Comparison of ENCODE assay signal across 9 mouse cellular contexts in the genomic region with DNA sequence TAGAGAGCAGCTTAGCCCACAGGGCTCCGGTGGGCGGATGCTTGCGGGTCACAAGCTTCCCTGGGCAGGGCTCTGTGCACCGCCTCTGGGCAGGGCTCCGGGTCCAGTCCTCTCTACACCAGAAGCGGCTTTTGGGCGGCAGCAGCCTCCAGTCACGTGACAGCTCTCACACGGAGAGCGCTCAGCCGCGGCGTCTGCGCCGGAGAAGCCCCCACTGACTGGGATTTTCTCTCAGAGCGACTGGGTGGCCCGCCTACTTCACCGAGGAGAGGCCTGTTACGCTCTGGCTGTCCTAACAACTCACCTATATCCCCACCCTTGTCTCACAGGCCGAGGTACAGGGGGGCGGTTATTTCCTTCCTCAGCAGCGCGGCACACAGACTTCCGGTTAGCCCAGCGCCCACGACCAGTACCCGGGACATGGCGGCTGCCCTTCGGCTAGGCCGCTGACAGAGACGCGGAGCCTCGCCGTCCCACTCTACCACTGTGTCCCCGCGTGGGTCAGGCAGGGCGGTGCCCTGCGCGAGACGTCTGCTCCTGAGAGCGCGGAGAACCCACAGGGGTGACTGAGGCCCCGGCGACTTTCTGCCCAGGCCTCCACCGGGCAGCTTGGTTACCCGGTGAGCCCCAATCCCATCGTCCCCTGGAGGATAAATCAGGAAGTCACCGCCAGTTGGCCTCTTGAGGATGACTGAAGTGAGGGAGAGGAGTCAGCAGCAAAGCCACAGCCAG. TPM values are rescaled to one million over a fixed set of nuclear protein-coding genes. Genes with fewer than 3 reads are reported as not detected.
DNase-seq lines count a peak whose midpoint lies in the region; ATAC-seq and TF ChIP-seq lines count a peak whose summit lies in the region.
"Had no signal": no experiment of that assay in that cellular context is flagged by ENCODE, and none has a peak within 500 bp of the region (broad histone marks: within the 10 kb centered on the region; RNA-seq: fewer than 3 reads in every experiment).

A gene (minus strand): TSS at position 645 of the 732 bp plus-strand sequence.

- peak; percentile 100 for ATAC-seq in kidney, embryonic 14.5 days (ENCODE audit: low FRiP score, low TSS enrichment)
- ATAC-seq in limb, embryonic 14.5 days (ENCODE audit: low FRiP score, low read depth), result peak; percentile 98
- ATAC-seq in midbrain, embryonic 16.5 days, result peak; percentile 99

- WGBS in heart, embryonic 10.5 days, result 2% methylated on average over 48 of the region's 48 CpGs
- under 1% methylated on average over 48 of the region's 48 CpGs for WGBS in kidney, embryonic 14.5 days
- 2% methylated on average over 48 of the region's 48 CpGs for WGBS in limb, embryonic 14.5 days
- under 1% methylated on average over 47 of the region's 48 CpGs for WGBS in midbrain, embryonic 16.5 days
- under 1% methylated on average over 48 of the region's 48 CpGs for WGBS in spleen, adult 2 months

- peak; percentile 89 for DNase-seq in A20 (ENCODE audit: low read depth, low spot score)
- peak; percentile 75 for DNase-seq in brain, embryonic 18.5 days (ENCODE audit: low read depth, low spot score)
- peak; percentile 94 for DNase-seq in heart, embryonic 10.5 days (ENCODE audit: low spot score)
- DNase-seq in limb, embryonic 14.5 days (ENCODE audit: low spot score), result peak; percentile 86
- peak; percentile 68 to 75 for DNase-seq in spleen, adult 2 months (ENCODE audit: low read depth in 1 of 2, low spot score in 2 of 2)

- H3K4me2 ChIP-seq in kidney, embryonic 14.5 days (replicated peaks; ENCODE audit: low read depth, low read length), result peak within 1 kb of the TSS; percentile 60
- H3K4me2 ChIP-seq in limb, embryonic 14.5 days (replicated peaks; ENCODE audit: low read depth, low read length, severe bottlenecking), result peak within 1 kb of the TSS; percentile 78
- H3K4me2 ChIP-seq in midbrain, embryonic 16.5 days (ENCODE audit: low read length), result peak within 1 kb of the TSS; percentile 72

- TF ChIP-seq POLR2A in limb, embryonic 14.5 days (IDR thresholded peaks at IDR 0.05; ENCODE audit: borderline replicate concordance, extremely low read depth, insufficient read depth, insufficient read length), result peak; percentile 69; the same call in 1 of the 2 replicates
- no peak for TF ChIP-seq POLR2A in spleen, adult 2 months (IDR thresholded peaks at IDR 0.05; ENCODE audit: low read depth, low read length)

- H3K4me3 ChIP-seq in erythroblast, embryonic 14.5 days (replicated peaks), result peak within 1 kb of the TSS; percentile 61
- H3K4me3 ChIP-seq in heart, embryonic 10.5 days, result peak within 1 kb of the TSS; percentile 70
- H3K4me3 ChIP-seq in kidney, embryonic 14.5 days (ENCODE audit: low read length), result peak within 1 kb of the TSS; percentile 57
- H3K4me3 ChIP-seq in limb, embryonic 14.5 days (replicated peaks; ENCODE audit: low read length), result peak within 1 kb of the TSS; percentile 60
- H3K4me3 ChIP-seq in midbrain, embryonic 16.5 days (ENCODE audit: low read depth, low read length), result peak within 1 kb of the TSS; percentile 66
- H3K4me3 ChIP-seq in spleen, adult 2 months (ENCODE audit: extremely low read depth, insufficient read depth, insufficient read length), result peak within 1 kb of the TSS; percentile 75

- no peaks in the 10 kb centered on the region for H3K36me3 ChIP-seq in erythroblast, embryonic 14.5 days (ENCODE audit: control insufficient read depth)
- H3K36me3 ChIP-seq in heart, embryonic 10.5 days, result no peaks in the 10 kb centered on the region
- H3K36me3 ChIP-seq in kidney, embryonic 14.5 days (ENCODE audit: control insufficient read depth, insufficient read depth, low read length), result no peaks in the 10 kb centered on the region
- H3K36me3 ChIP-seq in limb, embryonic 14.5 days (ENCODE audit: control insufficient read depth, insufficient read depth, low read length), result no peaks in the 10 kb centered on the region
- no peaks in the 10 kb centered on the region for H3K36me3 ChIP-seq in midbrain, embryonic 16.5 days (ENCODE audit: control insufficient read depth, insufficient read depth, low read length)
- H3K36me3 ChIP-seq in spleen, adult 2 months (ENCODE audit: control insufficient read depth, insufficient read depth, low read length), result no peaks in the 10 kb centered on the region
- H3K36me3 ChIP-seq: G1E had no signal

- H3K9ac ChIP-seq in kidney, embryonic 14.5 days (ENCODE audit: low read depth, low read length), result peak within 1 kb of the TSS; percentile 81
- peak within 1 kb of the TSS; percentile 85 for H3K9ac ChIP-seq in limb, embryonic 14.5 days (ENCODE audit: low read depth, low read length, severe bottlenecking)
- peak within 1 kb of the TSS; percentile 93 for H3K9ac ChIP-seq in midbrain, embryonic 16.5 days (ENCODE audit: low read depth, low read length)

- TF ChIP-seq CTCF in spleen, adult 2 months (IDR thresholded peaks at IDR 0.05; ENCODE audit: extremely low read depth, insufficient read depth, insufficient read length, insufficient replicate concordance), result no peak

- H3K9me3 ChIP-seq in erythroblast, embryonic 14.5 days (ENCODE audit: control insufficient read depth, low read length), result no peaks in the 10 kb centered on the region
- no peaks in the 10 kb centered on the region for H3K9me3 ChIP-seq in heart, embryonic 10.5 days
- no peaks in the 10 kb centered on the region; the same call in 1 of the 2 replicates for H3K9me3 ChIP-seq in kidney, embryonic 14.5 days (ENCODE audit: control insufficient read depth, low read length)
- 0 out of 2 replicates have a peak, but pooled peaks cover 4% of the 10 kb centered on the region for H3K9me3 ChIP-seq in limb, embryonic 14.5 days (ENCODE audit: control insufficient read depth, low read length)
- H3K9me3 ChIP-seq in midbrain, embryonic 16.5 days (replicated peaks; ENCODE audit: control insufficient read depth, low read length, poor library complexity, severe bottlenecking), result no peaks in the 10 kb centered on the region
- H3K9me3 ChIP-seq: G1E had no signal

- H3K27me3 ChIP-seq in erythroblast, embryonic 14.5 days (ENCODE audit: control insufficient read depth), result no peaks in the 10 kb centered on the region
- H3K27me3 ChIP-seq in heart, embryonic 10.5 days (ENCODE audit: insufficient read depth, poor library complexity, severe bottlenecking), result no peaks in the 10 kb centered on the region
- no peaks in the 10 kb centered on the region for H3K27me3 ChIP-seq in kidney, embryonic 14.5 days (ENCODE audit: control insufficient read depth, insufficient read depth, low read length)
- H3K27me3 ChIP-seq in limb, embryonic 14.5 days (ENCODE audit: control insufficient read depth, insufficient read depth, low read length), result no peaks in the 10 kb centered on the region
- H3K27me3 ChIP-seq in midbrain, embryonic 16.5 days (ENCODE audit: control insufficient read depth, insufficient read depth, low read depth, low read length), result no peaks in the 10 kb centered on the region
- H3K27me3 ChIP-seq in spleen, adult 2 months (ENCODE audit: control insufficient read depth, insufficient read depth, low read length), result no peaks in the 10 kb centered on the region

- peak within 1 kb of the TSS; percentile 97 for H3K27ac ChIP-seq in heart, embryonic 10.5 days
- peak within 1 kb of the TSS; percentile 89 for H3K27ac ChIP-seq in kidney, embryonic 14.5 days (ENCODE audit: low read depth, low read length)
- peak within 1 kb of the TSS; percentile 86 for H3K27ac ChIP-seq in limb, embryonic 14.5 days (replicated peaks; ENCODE audit: low read depth, low read length)
- peak within 1 kb of the TSS; percentile 90 for H3K27ac ChIP-seq in midbrain, embryonic 16.5 days (ENCODE audit: low read length)
- peak within 1 kb of the TSS; percentile 80 for H3K27ac ChIP-seq in spleen, adult 2 months (ENCODE audit: insufficient read depth, low read length)

- H3K4me1 ChIP-seq in erythroblast, embryonic 14.5 days (ENCODE audit: control insufficient read depth), result peaks cover 8% of the 10 kb centered on the region
- peaks cover 8% of the 10 kb centered on the region; the same call in 1 of the 2 replicates for H3K4me1 ChIP-seq in heart, embryonic 10.5 days
- H3K4me1 ChIP-seq in kidney, embryonic 14.5 days (ENCODE audit: control insufficient read depth, insufficient read depth, low read length), result no peaks in the 10 kb centered on the region
- H3K4me1 ChIP-seq in limb, embryonic 14.5 days (ENCODE audit: control insufficient read depth, insufficient read depth, low read length), result no peaks in the 10 kb centered on the region
- H3K4me1 ChIP-seq in midbrain, embryonic 16.5 days (ENCODE audit: control insufficient read depth, insufficient read depth, low read length), result no peaks in the 10 kb centered on the region; the same call in 1 of the 2 replicates
- no peaks in the 10 kb centered on the region for H3K4me1 ChIP-seq in spleen, adult 2 months (ENCODE audit: control insufficient read depth, insufficient read depth, insufficient read length)

RNA-seq across cellular contexts. Expression of the gene that starts here (rescaled TPM):
- 0.03 TPM in 1 of 2 replicates, not detected in the other for polyA plus RNA-seq in erythroblast, embryonic 14.5 days (2012)
- 6.6 and 7.1 TPM in 2 replicates for polyA plus RNA-seq in heart, embryonic 10.5 days (2016; fragmentation: Nextera tagmentation; extraction: Ambion mirVana)
- 6.8 and 7.1 TPM in 2 replicates for polyA plus RNA-seq in kidney, embryonic 14.5 days (2014; fragmentation: Nextera tagmentation; extraction: Ambion mirVana)
- 1.0 and 1.2 TPM in 2 replicates for polyA plus RNA-seq in limb, embryonic 14.5 days (2012; rRNA removed)
- 6.9 and 7.3 TPM in 2 replicates for polyA plus RNA-seq in limb, embryonic 14.5 days (2014; fragmentation: Nextera tagmentation; extraction: Ambion mirVana)
- 10.1 and 10.9 TPM in 2 replicates for polyA plus RNA-seq in midbrain, embryonic 16.5 days (2015; fragmentation: Nextera tagmentation; extraction: Ambion mirVana)
- 0.34 and 0.63 TPM in 2 replicates for polyA plus RNA-seq in spleen, adult 2 months (2012; rRNA removed)
- polyA plus RNA-seq: G1E had no signal

Comparison
In these comparisons a context has a peak if more than half of its experiments do, and no peak if none do; other contexts are left out.
1. Peak in every context shown above with its lines: DNase-seq, ATAC-seq, H3K4me3 ChIP-seq and H3K27ac ChIP-seq.
2. Peak in DNase-seq, H3K4me3 ChIP-seq and H3K27ac ChIP-seq in spleen, adult 2 months; RNA of the gene not detected or under 1 TPM.